Mouse (Mus musculus): Measurements from ENCODE around the gene Stx7. TPM values are rescaled to one million over a fixed set of nuclear protein-coding genes. Genes with fewer than 3 reads are reported as not detected.
A peak's percentile ranks its signal among the peaks of the same experiment; 100 is the strongest.

Gene Stx7
- polyA plus RNA-seq, 1 experiment = 2.2 TPM

GRCm38 (mm10) chr10:24164137-24164908 is 15.2 kb downstream of the Stx7 start:
- TF ChIP-seq TAL1 (IDR thresholded peaks at IDR 0.05; ENCODE audit: low read length) (no peak), GATA1 (IDR thresholded peaks at IDR 0.05; ENCODE audit: low read length) (no peak)
- H3K36me3 ChIP-seq (ENCODE audit: control insufficient read depth) = peaks cover 11% of the 10 kb centered on the region; the same call in 1 of the 2 replicates
- peaks cover 27% of the 10 kb centered on the region for H3K4me1 ChIP-seq (ENCODE audit: control insufficient read depth)
- no peaks in the 10 kb centered on the region for H3K9me3 ChIP-seq (ENCODE audit: control insufficient read depth, low read length)
- no peak overlapping the region for H3K4me3 ChIP-seq (replicated peaks)
- H3K27me3 ChIP-seq (ENCODE audit: control insufficient read depth) = no peaks in the 10 kb centered on the region

GRCm38 (mm10) chr10:24164909-24165304 is 15.8 kb downstream of the Stx7 start:
- TF ChIP-seq GATA1 (IDR thresholded peaks at IDR 0.05; ENCODE audit: low read length) = no peak
- TF ChIP-seq TAL1 (IDR thresholded peaks at IDR 0.05; ENCODE audit: low read length) = no peak
- no peaks in the 10 kb centered on the region for H3K9me3 ChIP-seq (ENCODE audit: control insufficient read depth, low read length)
- peaks cover 11% of the 10 kb centered on the region; the same call in 1 of the 2 replicates for H3K36me3 ChIP-seq (ENCODE audit: control insufficient read depth)
- no peaks in the 10 kb centered on the region for H3K27me3 ChIP-seq (ENCODE audit: control insufficient read depth)
- peaks cover 33% of the 10 kb centered on the region for H3K4me1 ChIP-seq (ENCODE audit: control insufficient read depth)
- no peak overlapping the region for H3K4me3 ChIP-seq (replicated peaks)

DNA sequence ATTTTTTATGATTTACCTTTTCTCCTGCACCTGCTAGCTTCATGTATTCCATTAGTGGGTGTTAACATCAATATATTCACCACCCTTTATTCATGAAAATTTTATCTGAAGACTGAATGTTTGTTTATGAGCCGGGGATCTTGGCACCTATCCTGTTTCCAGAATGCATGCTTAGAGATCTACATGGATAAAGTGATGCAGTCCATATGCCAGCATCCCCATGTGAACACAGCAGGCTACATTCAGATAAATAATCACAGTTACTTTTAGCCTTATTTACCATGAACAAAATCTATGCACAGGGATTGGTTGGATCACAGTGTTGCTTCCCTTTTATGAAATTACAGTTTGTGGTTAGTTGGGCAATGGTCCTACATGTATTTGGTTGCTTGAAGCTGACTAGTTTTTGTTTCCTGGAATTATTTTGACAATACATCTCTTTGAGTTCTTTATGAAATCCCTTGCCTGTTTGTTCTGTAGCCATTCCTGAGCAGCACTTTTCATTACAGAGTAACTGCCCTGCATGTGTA is 16.5 kb downstream of the Stx7 start:
- Histone ChIP-seq H3K4me1 (ENCODE audit: control insufficient read depth) (peaks cover 31% of the 10 kb centered on the region), H3K27me3 (ENCODE audit: control insufficient read depth) (no peaks in the 10 kb centered on the region), H3K36me3 (ENCODE audit: control insufficient read depth) (peaks cover 11% of the 10 kb centered on the region; the same call in 1 of the 2 replicates), H3K9me3 (ENCODE audit: control insufficient read depth, low read length) (no peaks in the 10 kb centered on the region), H3K4me3 (replicated peaks) (no peak overlapping the region)
- no peak for TF ChIP-seq TAL1 (IDR thresholded peaks at IDR 0.05; ENCODE audit: low read length)
- no peak for TF ChIP-seq GATA1 (IDR thresholded peaks at IDR 0.05; ENCODE audit: low read length)

GRCm38 (mm10) chr10:24167978-24168583 is 19.0 kb downstream of the Stx7 start:
- peak overlapping the region; percentile 21 for H3K4me3 ChIP-seq (replicated peaks)
- H3K9me3 ChIP-seq (ENCODE audit: control insufficient read depth, low read length) = no peaks in the 10 kb centered on the region
- H3K4me1 ChIP-seq (ENCODE audit: control insufficient read depth) = peaks cover 41% of the 10 kb centered on the region
- TF ChIP-seq GATA1 (IDR thresholded peaks at IDR 0.05; ENCODE audit: low read length) (no peak), TAL1 (IDR thresholded peaks at IDR 0.05; ENCODE audit: low read length) (peak; percentile 49)
- H3K27me3 ChIP-seq (ENCODE audit: control insufficient read depth) = no peaks in the 10 kb centered on the region
- H3K36me3 ChIP-seq (ENCODE audit: control insufficient read depth) = peaks cover 6% of the 10 kb centered on the region; the same call in 1 of the 2 replicates

DNA sequence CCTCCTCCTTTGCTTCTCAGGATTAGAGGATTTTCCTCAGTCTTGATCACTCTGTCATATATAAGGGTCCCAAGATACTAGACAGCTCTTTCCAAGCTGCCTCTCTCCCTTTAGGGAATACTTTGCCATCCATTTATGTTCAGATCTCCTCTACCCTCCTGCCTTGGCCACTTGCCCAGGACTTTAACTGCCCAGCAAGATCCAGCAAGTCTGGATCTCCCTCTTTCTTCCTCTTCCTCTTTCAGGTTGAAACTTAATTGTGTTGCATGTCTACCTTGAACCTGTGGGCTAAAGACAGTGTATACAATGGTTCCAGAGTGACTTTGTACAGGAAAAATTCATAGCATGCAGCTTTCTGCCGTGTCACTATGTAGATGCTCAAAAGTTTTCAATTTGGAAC is 19.8 kb downstream of the Stx7 start:
- no peak for TF ChIP-seq TAL1 (IDR thresholded peaks at IDR 0.05; ENCODE audit: low read length)
- TF ChIP-seq GATA1 (IDR thresholded peaks at IDR 0.05; ENCODE audit: low read length) = no peak
- no peaks in the 10 kb centered on the region for H3K27me3 ChIP-seq (ENCODE audit: control insufficient read depth)
- H3K9me3 ChIP-seq (ENCODE audit: control insufficient read depth, low read length) = no peaks in the 10 kb centered on the region
- H3K4me1 ChIP-seq (ENCODE audit: control insufficient read depth) = peaks cover 43% of the 10 kb centered on the region
- no peak overlapping the region for H3K4me3 ChIP-seq (replicated peaks)
- peaks cover 6% of the 10 kb centered on the region; the same call in 1 of the 2 replicates for H3K36me3 ChIP-seq (ENCODE audit: control insufficient read depth)

GRCm38 (mm10) chr10:24171906-24172459 is 22.9 kb downstream of the Stx7 start:
- no peak for TF ChIP-seq TAL1 (IDR thresholded peaks at IDR 0.05; ENCODE audit: low read length)
- Histone ChIP-seq H3K4me3 (replicated peaks) (no peak overlapping the region), H3K4me1 (ENCODE audit: control insufficient read depth) (peaks cover 36% of the 10 kb centered on the region), H3K36me3 (ENCODE audit: control insufficient read depth) (no peaks in the 10 kb centered on the region), H3K9me3 (ENCODE audit: control insufficient read depth, low read length) (no peaks in the 10 kb centered on the region), H3K27me3 (ENCODE audit: control insufficient read depth) (no peaks in the 10 kb centered on the region)

- H3K9me3 ChIP-seq (ENCODE audit: control insufficient read depth, low read length) = no peaks in the 10 kb centered on the region
- peaks cover 26% of the 10 kb centered on the region for H3K4me1 ChIP-seq (ENCODE audit: control insufficient read depth)
- no peak for TF ChIP-seq TAL1 (IDR thresholded peaks at IDR 0.05; ENCODE audit: low read length)
- TF ChIP-seq GATA1 (IDR thresholded peaks at IDR 0.05; ENCODE audit: low read length) = no peak
- no peaks in the 10 kb centered on the region for H3K27me3 ChIP-seq (ENCODE audit: control insufficient read depth)
- no peak overlapping the region for H3K4me3 ChIP-seq (replicated peaks)
- H3K36me3 ChIP-seq (ENCODE audit: control insufficient read depth) = peaks cover 3% of the 10 kb centered on the region
These were observed 24.3 kb downstream of the Stx7 start for GRCm38 (mm10) chr10:24173210-24174001.

- H3K4me1 ChIP-seq (ENCODE audit: control insufficient read depth) = no peaks in the 10 kb centered on the region
- TF ChIP-seq TAL1 (IDR thresholded peaks at IDR 0.05; ENCODE audit: low read length) (no peak), GATA1 (IDR thresholded peaks at IDR 0.05; ENCODE audit: low read length) (no peak)
- H3K4me3 ChIP-seq (replicated peaks) = no peak overlapping the region
- H3K9me3 ChIP-seq (ENCODE audit: control insufficient read depth, low read length) = no peaks in the 10 kb centered on the region
- peaks cover 8% of the 10 kb centered on the region for H3K36me3 ChIP-seq (ENCODE audit: control insufficient read depth)
- no peaks in the 10 kb centered on the region for H3K27me3 ChIP-seq (ENCODE audit: control insufficient read depth)
These were observed 41.3 kb downstream of the Stx7 start for GRCm38 (mm10) chr10:24190392-24190791.

All from erythroblast, embryonic 14.5 days (primary cell).